Mouse (Mus musculus): Measurements from ENCODE around the gene Fto. TPM values are rescaled to one million over a fixed set of nuclear protein-coding genes. Genes with fewer than 3 reads are reported as not detected.

The Fto gene
- polyA plus RNA-seq, 1 experiment: 11.9 TPM

GRCm38 (mm10) chr8:91493373-91493772 is 180.0 kb downstream of the Fto start:
- 91% methylated on average over 8 of the region's 8 CpGs for whole genome bisulfite sequencing
- Histone ChIP-seq H3K27ac (ENCODE audit: insufficient read depth, low read length) (no peak overlapping the region), H3K27me3 (ENCODE audit: control insufficient read depth, insufficient read depth, low read length) (no peaks in the 10 kb centered on the region), H3K4me3 (ENCODE audit: extremely low read depth, insufficient read depth, insufficient read length) (no peak overlapping the region), H3K4me1 (ENCODE audit: control insufficient read depth, insufficient read depth, insufficient read length) (no peaks in the 10 kb centered on the region), H3K36me3 (ENCODE audit: control insufficient read depth, insufficient read depth, low read length) (no peaks in the 10 kb centered on the region)
- TF ChIP-seq CTCF (IDR thresholded peaks at IDR 0.05; ENCODE audit: extremely low read depth, insufficient read depth, insufficient read length, insufficient replicate concordance) (no peak), POLR2A (IDR thresholded peaks at IDR 0.05; ENCODE audit: low read depth, low read length) (no peak)
- DNase-seq (ENCODE audit: low read depth in 1 of 2, low spot score in 2 of 2): no peak

GRCm38 (mm10) chr8:91494501-91495259 is 181.4 kb downstream of the Fto start:
- H3K27me3 ChIP-seq (ENCODE audit: control insufficient read depth, insufficient read depth, low read length): no peaks in the 10 kb centered on the region
- no peaks in the 10 kb centered on the region for H3K4me1 ChIP-seq (ENCODE audit: control insufficient read depth, insufficient read depth, insufficient read length)
- no peak for DNase-seq (ENCODE audit: low read depth in 1 of 2, low spot score in 2 of 2)
- no peaks in the 10 kb centered on the region for H3K36me3 ChIP-seq (ENCODE audit: control insufficient read depth, insufficient read depth, low read length)
- H3K27ac ChIP-seq (ENCODE audit: insufficient read depth, low read length): no peak overlapping the region
- TF ChIP-seq CTCF (IDR thresholded peaks at IDR 0.05; ENCODE audit: extremely low read depth, insufficient read depth, insufficient read length, insufficient replicate concordance) (no peak), POLR2A (IDR thresholded peaks at IDR 0.05; ENCODE audit: low read depth, low read length) (no peak)
- H3K4me3 ChIP-seq (ENCODE audit: extremely low read depth, insufficient read depth, insufficient read length): no peak overlapping the region
- WGBS: 87% methylated on average over 10 of the region's 10 CpGs

GRCm38 (mm10) chr8:91495260-91495601 is 181.9 kb downstream of the Fto start:
- no peak for DNase-seq (ENCODE audit: low read depth in 1 of 2, low spot score in 2 of 2)
- TF ChIP-seq CTCF (IDR thresholded peaks at IDR 0.05; ENCODE audit: extremely low read depth, insufficient read depth, insufficient read length, insufficient replicate concordance): no peak
- TF ChIP-seq POLR2A (IDR thresholded peaks at IDR 0.05; ENCODE audit: low read depth, low read length): no peak
- no peaks in the 10 kb centered on the region for H3K27me3 ChIP-seq (ENCODE audit: control insufficient read depth, insufficient read depth, low read length)
- no peaks in the 10 kb centered on the region for H3K36me3 ChIP-seq (ENCODE audit: control insufficient read depth, insufficient read depth, low read length)
- no peak overlapping the region for H3K27ac ChIP-seq (ENCODE audit: insufficient read depth, low read length)
- H3K4me1 ChIP-seq (ENCODE audit: control insufficient read depth, insufficient read depth, insufficient read length): no peaks in the 10 kb centered on the region
- 94% methylated on average over 2 of the region's 2 CpGs for WGBS
- H3K4me3 ChIP-seq (ENCODE audit: extremely low read depth, insufficient read depth, insufficient read length): no peak overlapping the region

- no peaks in the 10 kb centered on the region for H3K4me1 ChIP-seq (ENCODE audit: control insufficient read depth, insufficient read depth, insufficient read length)
- no peak for DNase-seq (ENCODE audit: low read depth in 1 of 2, low spot score in 2 of 2)
These were observed 182.7 kb downstream of the Fto start for GRCm38 (mm10) chr8:91496000-91496399.

GRCm38 (mm10) chr8:91496936-91497335 is 183.6 kb downstream of the Fto start:
- H3K4me3 ChIP-seq (ENCODE audit: extremely low read depth, insufficient read depth, insufficient read length): no peak overlapping the region
- no peaks in the 10 kb centered on the region for H3K27me3 ChIP-seq (ENCODE audit: control insufficient read depth, insufficient read depth, low read length)
- H3K4me1 ChIP-seq (ENCODE audit: control insufficient read depth, insufficient read depth, insufficient read length): no peaks in the 10 kb centered on the region
- 78% methylated on average over 7 of the region's 7 CpGs for WGBS
- TF ChIP-seq POLR2A (IDR thresholded peaks at IDR 0.05; ENCODE audit: low read depth, low read length) (no peak), CTCF (IDR thresholded peaks at IDR 0.05; ENCODE audit: extremely low read depth, insufficient read depth, insufficient read length, insufficient replicate concordance) (no peak)
- H3K27ac ChIP-seq (ENCODE audit: insufficient read depth, low read length): no peak overlapping the region
- no peaks in the 10 kb centered on the region for H3K36me3 ChIP-seq (ENCODE audit: control insufficient read depth, insufficient read depth, low read length)
- no peak for DNase-seq (ENCODE audit: low read depth in 1 of 2, low spot score in 2 of 2)

More at GRCm38 (mm10) chr8:91496000-91496399, 182.7 kb downstream of the Fto start:
- no peak overlapping the region for H3K27ac ChIP-seq (ENCODE audit: insufficient read depth, low read length)
- H3K36me3 ChIP-seq (ENCODE audit: control insufficient read depth, insufficient read depth, low read length): no peaks in the 10 kb centered on the region
- no peaks in the 10 kb centered on the region for H3K27me3 ChIP-seq (ENCODE audit: control insufficient read depth, insufficient read depth, low read length)
- H3K4me3 ChIP-seq (ENCODE audit: extremely low read depth, insufficient read depth, insufficient read length): no peak overlapping the region
- no peak for TF ChIP-seq CTCF (IDR thresholded peaks at IDR 0.05; ENCODE audit: extremely low read depth, insufficient read depth, insufficient read length, insufficient replicate concordance)
- no peak for TF ChIP-seq POLR2A (IDR thresholded peaks at IDR 0.05; ENCODE audit: low read depth, low read length)

- 82% methylated on average over 9 of the region's 9 CpGs for WGBS
- TF ChIP-seq CTCF (IDR thresholded peaks at IDR 0.05; ENCODE audit: extremely low read depth, insufficient read depth, insufficient read length, insufficient replicate concordance) (no peak), POLR2A (IDR thresholded peaks at IDR 0.05; ENCODE audit: low read depth, low read length) (no peak)
These were observed 185.3 kb downstream of the Fto start for GRCm38 (mm10) chr8:91498611-91499010.

GRCm38 (mm10) chr8:91499303-91499702 is 186.0 kb downstream of the Fto start:
- Histone ChIP-seq H3K36me3 (ENCODE audit: control insufficient read depth, insufficient read depth, low read length) (no peaks in the 10 kb centered on the region), H3K27ac (ENCODE audit: insufficient read depth, low read length) (no peak overlapping the region), H3K4me1 (ENCODE audit: control insufficient read depth, insufficient read depth, insufficient read length) (no peaks in the 10 kb centered on the region), H3K27me3 (ENCODE audit: control insufficient read depth, insufficient read depth, low read length) (no peaks in the 10 kb centered on the region), H3K4me3 (ENCODE audit: extremely low read depth, insufficient read depth, insufficient read length) (no peak overlapping the region)
- TF ChIP-seq POLR2A (IDR thresholded peaks at IDR 0.05; ENCODE audit: low read depth, low read length) (no peak), CTCF (IDR thresholded peaks at IDR 0.05; ENCODE audit: extremely low read depth, insufficient read depth, insufficient read length, insufficient replicate concordance) (no peak)
- WGBS: 82% methylated on average over 2 of the region's 2 CpGs
- no peak for DNase-seq (ENCODE audit: low read depth in 1 of 2, low spot score in 2 of 2)

More at GRCm38 (mm10) chr8:91498611-91499010, 185.3 kb downstream of the Fto start:
- no peak overlapping the region for H3K4me3 ChIP-seq (ENCODE audit: extremely low read depth, insufficient read depth, insufficient read length)
- H3K36me3 ChIP-seq (ENCODE audit: control insufficient read depth, insufficient read depth, low read length): no peaks in the 10 kb centered on the region
- no peak for DNase-seq (ENCODE audit: low read depth in 1 of 2, low spot score in 2 of 2)
- H3K27ac ChIP-seq (ENCODE audit: insufficient read depth, low read length): no peak overlapping the region
- H3K27me3 ChIP-seq (ENCODE audit: control insufficient read depth, insufficient read depth, low read length): no peaks in the 10 kb centered on the region
- no peaks in the 10 kb centered on the region for H3K4me1 ChIP-seq (ENCODE audit: control insufficient read depth, insufficient read depth, insufficient read length)
